Mouse (Mus musculus): ENCODE measurements at regions not wholly inside any gene's neighbourhood (a gene's known extent, or its start where the extent isn't known, plus 50 kb on each side); places are given as distances from the start of the nearest gene placed in this dataset.

- DNase-seq (ENCODE audit: low read depth, low spot score): no peak
Measured at GRCm38 (mm10) chr14:29784506-29784905, 62.8 kb upstream of the Cacna2d3 start.

GRCm38 (mm10) chr14:29786431-29786830 lies 64.8 kb upstream of the Cacna2d3 start:
- DNase-seq (ENCODE audit: low read depth, low spot score): no peak

GRCm38 (mm10) chr14:29787796-29788195 lies 66.1 kb upstream of the Cacna2d3 start:
- no peak for DNase-seq (ENCODE audit: low read depth, low spot score)

GRCm38 (mm10) chr14:29788351-29788750 lies 66.7 kb upstream of the Cacna2d3 start:
- DNase-seq (ENCODE audit: low read depth, low spot score): no peak

- DNase-seq (ENCODE audit: low read depth, low spot score): no peak
Measured at GRCm38 (mm10) chr14:29795325-29795724, 73.7 kb upstream of the Cacna2d3 start.

GRCm38 (mm10) chr14:29796396-29796795 lies 74.7 kb upstream of the Cacna2d3 start:
- DNase-seq (ENCODE audit: low read depth, low spot score): no peak

- DNase-seq (ENCODE audit: low read depth, low spot score): no peak
Measured at GRCm38 (mm10) chr14:29799852-29800251, 78.2 kb upstream of the Cacna2d3 start.

GRCm38 (mm10) chr14:29805234-29805633 lies 83.6 kb upstream of the Cacna2d3 start:
- no peak for DNase-seq (ENCODE audit: low read depth, low spot score)

GRCm38 (mm10) chr14:29807881-29808280 lies 86.2 kb upstream of the Cacna2d3 start:
- DNase-seq (ENCODE audit: low read depth, low spot score): no peak

- DNase-seq (ENCODE audit: low read depth, low spot score): no peak
Measured at GRCm38 (mm10) chr14:29814626-29815025, 93.0 kb upstream of the Cacna2d3 start.

GRCm38 (mm10) chr14:29817548-29817947 lies 95.9 kb upstream of the Cacna2d3 start:
- DNase-seq (ENCODE audit: low read depth, low spot score): no peak

- DNase-seq (ENCODE audit: low read depth, low spot score): no peak
Measured at GRCm38 (mm10) chr14:29818251-29818650, 96.6 kb upstream of the Cacna2d3 start.

- no peak for DNase-seq (ENCODE audit: low read depth, low spot score)
Measured at GRCm38 (mm10) chr14:29818751-29819150, 97.1 kb upstream of the Cacna2d3 start.

- DNase-seq (ENCODE audit: low read depth, low spot score): no peak
Measured at GRCm38 (mm10) chr14:29837063-29837462, 115.4 kb upstream of the Cacna2d3 start.

- no peak for DNase-seq (ENCODE audit: low read depth, low spot score)
Measured at GRCm38 (mm10) chr14:29839576-29839975, 117.9 kb upstream of the Cacna2d3 start.

GRCm38 (mm10) chr14:29841361-29842117 lies 119.9 kb upstream of the Cacna2d3 start:
- no peak for DNase-seq (ENCODE audit: low read depth, low spot score)

GRCm38 (mm10) chr14:29847661-29848060 lies 120.4 kb upstream of the Selenok start:
- no peak for DNase-seq (ENCODE audit: low read depth, low spot score)

- DNase-seq (ENCODE audit: low read depth, low spot score): no peak
Measured at GRCm38 (mm10) chr14:29851286-29851685, 116.8 kb upstream of the Selenok start.

- DNase-seq (ENCODE audit: low read depth, low spot score): no peak
Measured at GRCm38 (mm10) chr14:29851956-29852725, 116.0 kb upstream of the Selenok start.

- no peak for DNase-seq (ENCODE audit: low read depth, low spot score)
Measured at GRCm38 (mm10) chr14:29862032-29862431, 106.1 kb upstream of the Selenok start.

- DNase-seq (ENCODE audit: low read depth, low spot score): no peak
Measured at GRCm38 (mm10) chr14:29866455-29867275, 101.4 kb upstream of the Selenok start.

GRCm38 (mm10) chr14:29867311-29867710 lies 100.8 kb upstream of the Selenok start:
- DNase-seq (ENCODE audit: low read depth, low spot score): no peak

Data from retina, postnatal 7 days (tissue).